Mouse (Mus musculus) layer of hippocampus, postnatal 10 days (tissue): ENCODE results near the gene Rerg. TPM values are rescaled to one million over a fixed set of nuclear protein-coding genes. Genes with fewer than 3 reads are reported as not detected.
"Not testable (repeated sequence)": the region's sequence is repeated elsewhere in the genome, so short reads cannot be mapped to it uniquely, and the experiment has no call there.

Experiments used
- DNase-seq, 2 experiments: peaks; one replicate each; pipeline ENCODE4 v3.0.0; 2021; ENCODE audit warnings: low spot score in 2 of 2
- total RNA-seq, 2 experiments: library from RNA; stranded (reverse); gene quantifications; 2 replicates each; pipeline ENCODE4 v1.2.3; 2021

Gene Rerg
- total RNA-seq, 2 experiments from 2014 or later = 40.5 to 43.0 TPM

DNA sequence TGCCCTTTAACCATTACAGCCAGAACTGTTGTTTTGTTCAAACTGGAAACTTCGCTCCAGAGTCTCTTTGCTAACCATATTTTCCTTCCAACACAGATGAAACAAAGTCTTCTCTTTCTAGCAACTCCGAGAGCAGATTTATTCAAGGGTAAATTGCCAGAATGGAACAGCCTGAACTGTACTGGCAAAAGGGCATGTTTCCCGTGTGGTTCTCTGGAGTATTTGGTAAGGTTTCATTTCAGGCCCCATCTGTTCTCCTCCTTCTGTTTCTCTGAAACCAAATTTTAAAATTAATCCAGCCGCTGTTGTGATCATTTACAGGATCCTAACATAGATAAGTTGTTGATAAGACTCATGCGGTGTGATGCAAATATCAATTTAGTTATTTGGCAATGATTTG lies 82.3 kb downstream of the Rerg start:
- peak in 1 of 2 experiments; percentile 6 for DNase-seq

DNA sequence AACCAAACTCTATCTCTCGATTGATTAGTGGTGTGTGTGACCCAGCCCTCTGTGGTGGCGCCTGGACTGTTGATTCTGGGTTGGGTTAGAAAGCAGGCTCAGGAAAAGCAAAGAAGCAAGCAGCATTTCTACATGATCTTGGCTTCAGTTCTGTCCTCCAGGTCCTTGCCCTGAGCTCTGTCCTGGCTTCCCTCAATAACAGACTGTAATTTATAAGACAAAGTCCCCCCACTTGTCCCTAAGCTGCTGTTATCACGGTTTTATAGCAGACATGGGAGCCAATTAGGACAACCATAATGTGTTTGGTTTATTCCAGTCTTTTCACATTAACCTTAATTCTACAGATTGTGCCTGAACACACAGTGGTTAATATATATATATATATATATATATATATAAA lies 82.8 kb downstream of the Rerg start:
- peak in 1 of 2 experiments; percentile 2 for DNase-seq

DNA sequence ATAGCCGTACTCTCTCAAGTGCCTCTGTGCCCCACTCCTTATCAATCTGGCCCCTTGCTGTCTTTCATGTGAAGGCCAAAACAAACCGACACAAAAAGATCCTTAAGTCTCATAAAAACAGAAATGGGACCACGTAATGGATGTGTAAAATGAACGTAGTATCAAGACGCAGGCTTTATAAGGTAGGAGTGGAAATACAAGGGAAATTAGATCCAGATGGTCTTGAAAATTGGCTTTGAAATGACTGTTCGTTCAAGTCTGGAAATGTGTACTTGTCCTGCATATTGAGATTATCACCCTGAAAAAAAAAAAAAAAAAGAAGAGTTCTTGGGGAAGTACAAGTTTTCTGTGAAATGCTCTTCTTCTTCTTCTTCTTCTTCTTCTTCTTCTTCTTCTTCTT lies 90.6 kb downstream of the Rerg start:
- DNase-seq = no peak

DNA sequence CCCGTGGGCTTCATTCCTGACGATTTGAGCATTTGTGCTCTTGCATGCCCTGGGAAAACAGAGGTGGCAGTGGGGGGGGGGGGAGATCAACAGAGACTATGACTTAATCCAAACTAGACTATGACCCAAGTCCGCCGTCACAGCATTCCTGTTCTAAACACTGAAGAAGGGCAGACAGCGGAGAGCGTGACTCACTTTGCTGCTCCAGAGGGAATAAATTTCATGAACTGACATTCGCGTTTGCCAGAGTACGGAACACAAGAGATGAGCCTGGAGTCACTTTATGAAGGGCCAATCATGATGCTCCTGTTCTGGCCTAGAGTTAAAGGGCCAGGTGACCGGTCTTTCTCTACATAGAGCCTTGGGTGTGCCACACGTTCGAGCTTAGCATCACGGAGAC lies 93.6 kb downstream of the Rerg start:
- DNase-seq = no peak

DNA sequence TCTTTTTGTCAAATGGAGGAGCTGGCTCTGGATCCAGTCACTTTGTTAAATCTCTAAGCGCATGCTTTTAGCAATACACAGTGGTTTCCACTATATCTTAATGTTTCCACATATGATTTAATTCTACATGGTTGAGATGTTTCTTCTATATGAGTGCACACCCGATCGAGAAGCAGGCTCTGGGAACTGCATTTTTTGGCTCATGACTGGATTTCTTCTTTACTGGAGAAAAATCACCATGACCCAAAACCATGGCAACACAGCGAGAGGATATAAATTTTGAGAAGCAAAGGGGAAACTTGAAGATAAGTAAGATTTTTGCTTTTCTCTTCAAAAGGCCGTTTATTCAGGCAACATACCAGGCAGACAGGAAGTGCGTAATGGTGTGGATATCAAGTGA lies 94.1 kb downstream of the Rerg start:
- no peak for DNase-seq

DNA sequence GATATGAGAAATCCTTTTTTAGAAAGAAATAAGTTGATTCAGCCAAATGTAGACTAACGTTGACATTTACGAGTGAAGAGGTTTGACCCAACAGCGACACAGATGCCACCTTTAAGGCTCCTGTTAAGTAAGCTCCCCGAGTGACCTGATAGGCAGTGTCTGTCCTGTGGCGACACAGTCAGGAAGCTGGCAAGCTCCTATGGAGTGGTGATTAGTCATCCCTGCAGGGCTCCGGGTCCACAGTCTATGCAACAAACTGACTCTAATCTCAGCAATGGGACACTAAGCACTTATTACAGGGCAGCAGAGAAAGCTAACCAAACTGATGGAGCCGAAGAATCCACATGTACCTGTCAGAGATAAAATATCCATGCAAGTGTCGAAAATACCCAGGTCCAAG lies 98.0 kb downstream of the Rerg start:
- DNase-seq = no peak

DNA sequence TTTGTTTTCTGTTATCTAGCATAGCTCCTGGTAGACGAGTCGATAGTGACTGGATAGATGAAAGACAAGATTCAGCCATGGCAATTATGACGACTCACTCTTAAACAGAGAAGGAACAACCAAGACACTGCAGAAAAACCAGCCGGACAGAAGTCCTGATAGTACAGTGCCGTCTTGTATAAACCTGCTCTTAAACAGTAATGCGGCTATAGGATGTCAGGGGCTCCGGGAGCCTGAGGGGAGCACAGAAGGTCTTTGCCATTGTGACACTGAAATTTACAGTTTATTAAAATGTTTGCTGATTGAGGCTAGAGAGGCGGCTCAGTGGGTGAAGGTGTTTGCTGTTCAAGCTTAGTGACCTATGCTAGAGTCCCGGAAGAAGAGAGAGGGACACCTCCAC lies 98.8 kb downstream of the Rerg start:
- no peak for DNase-seq

DNA sequence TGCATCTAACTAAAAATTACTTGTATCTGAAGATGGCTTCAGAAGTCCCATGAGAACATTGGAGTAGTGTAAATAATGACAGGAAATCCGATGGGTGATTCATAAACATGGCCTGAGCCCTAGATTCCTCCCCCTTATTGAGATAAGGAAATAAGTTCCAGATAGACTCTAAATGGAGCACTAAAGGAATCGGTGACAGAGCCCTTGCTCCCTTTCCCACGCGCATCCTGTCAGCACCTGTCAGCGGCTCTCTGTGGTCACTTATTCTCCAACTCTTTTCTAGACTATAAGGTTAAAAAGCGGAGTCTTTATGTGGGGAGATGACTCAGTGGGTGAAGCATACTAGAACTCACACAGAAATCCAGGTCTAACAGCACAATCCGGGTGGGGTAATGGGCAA lies 104.8 kb downstream of the Rerg start:
- DNase-seq = no peak

DNA sequence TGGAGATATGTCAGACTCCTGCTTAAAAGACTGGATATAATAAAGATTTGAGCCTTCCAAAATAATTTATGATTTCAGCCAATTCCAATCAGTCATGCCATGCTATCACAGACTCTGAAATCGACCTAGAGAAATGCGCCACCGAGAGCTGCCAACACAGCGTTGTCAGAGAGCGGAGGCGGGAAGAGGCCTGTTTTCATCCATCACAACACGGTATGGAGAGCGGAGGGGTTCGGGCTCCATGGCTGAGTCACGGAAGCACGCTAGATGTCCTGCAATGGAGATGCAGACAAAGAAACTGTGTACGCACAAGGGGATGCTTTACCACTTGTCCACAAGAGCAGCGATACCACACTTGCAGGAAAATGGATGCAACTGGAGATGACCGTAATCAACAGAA lies 105.5 kb downstream of the Rerg start:
- peak; percentile 42 to 60 for DNase-seq

DNA sequence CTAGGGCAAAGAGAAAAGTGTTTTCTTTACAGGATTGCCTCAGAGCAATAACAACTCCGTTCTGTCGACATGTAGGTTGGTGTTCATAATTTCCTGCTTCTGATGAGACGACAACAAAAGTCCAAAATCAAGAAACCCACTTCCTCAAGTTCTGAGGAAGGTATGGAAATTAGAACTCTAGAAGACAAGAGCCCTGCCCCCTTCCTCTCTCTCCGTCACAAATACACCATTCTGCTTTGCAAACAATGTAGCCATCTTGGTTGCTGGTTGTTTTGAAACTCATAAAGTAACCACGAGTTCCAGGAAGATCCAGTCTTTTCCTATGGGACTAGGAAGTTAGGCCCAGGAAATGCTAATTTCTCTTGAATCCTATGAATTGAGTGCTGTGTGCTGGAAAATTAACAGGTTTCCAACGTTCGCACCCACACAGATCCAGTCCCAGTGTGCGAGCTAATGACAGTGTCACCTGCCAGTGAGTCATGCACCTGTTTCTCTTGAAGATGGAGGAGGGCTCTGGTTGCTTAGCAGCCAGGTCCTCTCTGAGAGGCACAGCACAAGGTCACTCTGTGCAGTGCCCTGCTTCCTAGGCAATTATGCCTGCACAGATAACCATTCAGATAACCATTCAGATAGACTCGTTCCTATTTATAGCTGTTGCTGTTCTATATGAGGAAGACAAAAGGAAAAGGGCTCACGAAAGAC lies 106.9 kb downstream of the Rerg start:
- no peak for DNase-seq

DNA sequence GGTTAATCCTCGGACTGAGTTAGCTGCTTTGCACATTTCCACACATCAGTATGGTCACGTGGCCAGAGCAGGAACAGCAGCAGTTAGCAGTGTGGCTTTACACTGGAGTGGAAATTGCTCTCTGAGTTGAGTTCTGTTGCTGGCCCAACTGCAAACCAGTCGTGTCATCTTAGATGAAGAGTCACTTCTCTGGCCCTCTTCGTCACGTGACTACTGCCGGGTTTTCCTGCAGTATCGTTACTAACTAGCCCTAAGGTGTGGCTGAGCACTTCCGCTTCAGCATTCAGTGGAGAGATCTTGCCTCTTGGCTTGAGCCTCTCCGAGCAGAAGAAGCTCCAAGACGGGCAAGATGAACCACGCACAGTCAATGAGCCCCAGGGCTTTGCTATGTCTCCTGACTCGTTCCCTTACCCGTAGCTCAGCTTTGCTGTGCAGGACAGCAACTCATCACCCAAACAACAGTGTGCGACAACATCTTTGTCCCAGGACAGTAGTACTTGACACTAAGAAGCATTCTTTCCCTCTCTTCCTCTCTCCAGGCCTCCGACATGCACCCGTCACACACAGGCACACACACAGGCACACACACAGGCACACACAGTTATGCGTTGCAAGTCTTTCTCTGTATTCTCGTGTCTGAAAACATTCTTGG lies 108.3 kb downstream of the Rerg start:
- DNase-seq = no peak

DNA sequence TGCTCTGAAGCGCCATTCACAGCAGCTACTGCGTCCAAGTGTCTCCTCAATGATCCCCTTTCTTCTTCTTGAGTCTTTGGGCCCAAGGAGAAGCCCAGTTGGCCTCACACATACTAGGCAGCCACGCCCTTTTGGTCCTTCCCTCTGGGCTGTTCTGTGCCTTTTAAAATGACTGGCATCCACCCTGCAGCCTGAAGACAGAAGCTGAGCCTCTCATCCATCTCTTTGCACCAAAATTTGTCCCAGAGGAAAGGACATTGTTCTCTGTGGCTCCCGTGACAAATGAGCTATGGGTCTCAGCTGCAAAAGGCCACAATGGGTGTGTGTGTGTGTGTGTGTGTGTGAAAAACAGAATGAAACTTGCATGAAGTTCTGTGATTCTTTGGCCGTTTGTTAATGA lies 109.7 kb downstream of the Rerg start:
- no peak for DNase-seq

DNA sequence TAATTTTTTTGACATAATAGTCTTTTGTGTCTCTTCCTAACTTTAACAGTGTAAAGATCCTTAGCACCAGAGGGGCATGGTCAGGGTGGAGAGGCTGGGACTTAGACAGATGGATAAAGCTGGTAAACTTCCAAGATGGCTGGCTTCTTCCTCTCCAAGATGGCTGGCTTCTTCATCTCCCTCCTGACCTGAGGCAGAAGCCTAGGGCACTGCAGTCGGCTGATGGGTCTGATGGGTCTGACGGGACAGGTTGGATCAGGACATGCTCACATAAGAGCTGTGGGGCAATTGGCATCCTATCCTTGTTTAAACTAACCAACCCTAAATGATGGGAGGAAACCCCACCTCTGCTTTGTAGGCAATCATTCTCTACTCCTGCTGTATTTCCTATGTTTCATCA lies 112.0 kb downstream of the Rerg start:
- DNase-seq = no peak

DNA sequence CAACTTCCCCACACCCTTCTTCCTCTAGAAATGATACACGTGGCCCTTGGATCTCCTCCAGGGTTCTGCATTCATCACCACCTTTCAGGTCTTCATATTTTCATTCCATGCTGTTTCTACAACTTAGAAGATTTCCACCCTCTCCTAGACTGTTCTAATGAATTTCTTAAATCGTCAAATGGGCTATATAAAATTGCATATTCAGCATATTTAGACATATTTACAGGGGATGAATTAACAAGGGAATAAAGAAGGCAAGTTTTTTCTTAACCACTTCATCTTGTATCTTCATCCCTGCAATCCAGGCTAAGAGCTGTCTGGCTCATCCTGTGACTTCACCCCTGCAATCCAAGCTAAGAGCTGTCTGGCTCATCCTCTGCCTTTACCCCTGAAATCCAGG lies 116.2 kb downstream of the Rerg start:
- no peak for DNase-seq

DNA sequence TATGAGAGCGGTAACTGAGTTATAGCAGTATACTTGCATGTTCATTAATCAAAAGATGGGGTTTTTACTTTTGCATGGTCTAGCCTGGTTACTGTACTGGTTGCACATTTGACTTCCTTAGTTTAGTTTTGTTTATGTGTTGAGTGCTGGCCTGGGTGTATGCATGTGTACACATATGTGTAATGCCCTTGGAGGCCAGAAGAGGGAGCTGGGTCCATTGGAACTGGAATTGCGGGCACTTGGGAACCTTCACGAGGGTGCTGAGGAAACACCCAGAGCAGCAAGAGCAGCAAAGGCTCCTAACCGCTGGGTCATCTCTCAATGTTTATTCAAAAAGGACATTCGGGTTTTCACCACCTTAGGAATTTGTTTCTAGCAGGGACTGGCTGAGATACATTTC lies 116.8 kb downstream of the Rerg start:
- DNase-seq = peak; percentile 28 to 39

DNA sequence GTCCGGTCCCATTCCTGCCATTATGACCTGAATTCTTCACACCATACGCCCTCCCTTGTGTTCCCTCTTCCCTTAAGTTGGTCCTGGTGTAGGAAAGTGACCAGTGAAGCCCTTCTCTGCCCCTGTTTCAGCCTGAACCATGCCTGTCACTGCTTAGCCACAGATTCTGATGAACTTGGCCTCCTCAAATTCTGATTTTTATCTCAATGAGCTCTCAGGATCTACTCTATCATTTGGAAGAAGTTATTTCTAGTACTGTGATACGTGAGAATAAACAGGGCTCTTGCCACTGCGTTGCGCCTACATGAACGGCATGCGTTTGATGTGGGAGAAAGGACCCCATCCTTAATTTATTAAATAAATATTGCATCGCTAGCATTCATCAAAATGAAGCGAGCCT lies 117.3 kb downstream of the Rerg start:
- DNase-seq = no peak

DNA sequence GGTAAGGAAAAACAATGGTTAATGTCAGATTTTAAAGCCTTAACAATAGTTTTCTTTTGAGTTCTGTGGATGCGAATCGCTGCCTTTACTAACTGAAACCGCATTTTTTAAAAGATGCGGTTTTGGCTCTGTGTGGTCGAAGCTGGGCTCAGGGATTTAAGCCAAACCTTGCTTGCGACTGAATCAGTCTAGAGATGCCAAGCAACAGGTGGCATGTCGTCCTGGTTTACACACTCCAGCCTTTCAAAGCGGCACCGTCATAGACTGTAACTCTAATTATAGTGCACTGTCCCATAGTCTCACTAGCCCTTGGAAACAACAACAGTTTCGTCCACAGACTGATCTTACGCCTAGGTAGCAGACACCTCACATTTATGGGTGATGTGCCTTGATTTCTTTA lies 123.3 kb downstream of the Rerg start:
- DNase-seq = no peak

DNA sequence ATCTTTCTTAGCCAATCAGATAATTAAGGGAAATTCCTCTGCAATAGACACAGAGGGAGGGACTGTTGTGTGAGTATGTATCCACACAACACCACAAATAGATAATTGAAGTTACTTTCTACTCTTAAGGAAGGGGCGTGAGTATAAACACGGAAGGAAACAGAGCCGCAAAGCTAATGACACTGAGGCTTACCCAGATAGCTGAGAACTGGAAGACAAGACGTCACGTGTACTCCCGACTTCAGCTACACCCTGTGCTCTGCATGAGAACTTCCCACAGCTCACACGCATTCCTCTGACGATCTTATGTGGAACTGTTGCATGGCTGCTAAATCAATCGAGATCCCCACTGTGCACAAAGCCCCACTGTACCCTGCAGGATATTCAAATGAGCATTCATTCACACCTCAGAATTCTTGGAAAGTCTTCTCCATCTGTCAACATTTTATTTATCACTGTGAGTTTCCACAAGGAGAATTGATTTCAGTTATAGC lies 125.2 kb downstream of the Rerg start:
- DNase-seq = no peak

DNA sequence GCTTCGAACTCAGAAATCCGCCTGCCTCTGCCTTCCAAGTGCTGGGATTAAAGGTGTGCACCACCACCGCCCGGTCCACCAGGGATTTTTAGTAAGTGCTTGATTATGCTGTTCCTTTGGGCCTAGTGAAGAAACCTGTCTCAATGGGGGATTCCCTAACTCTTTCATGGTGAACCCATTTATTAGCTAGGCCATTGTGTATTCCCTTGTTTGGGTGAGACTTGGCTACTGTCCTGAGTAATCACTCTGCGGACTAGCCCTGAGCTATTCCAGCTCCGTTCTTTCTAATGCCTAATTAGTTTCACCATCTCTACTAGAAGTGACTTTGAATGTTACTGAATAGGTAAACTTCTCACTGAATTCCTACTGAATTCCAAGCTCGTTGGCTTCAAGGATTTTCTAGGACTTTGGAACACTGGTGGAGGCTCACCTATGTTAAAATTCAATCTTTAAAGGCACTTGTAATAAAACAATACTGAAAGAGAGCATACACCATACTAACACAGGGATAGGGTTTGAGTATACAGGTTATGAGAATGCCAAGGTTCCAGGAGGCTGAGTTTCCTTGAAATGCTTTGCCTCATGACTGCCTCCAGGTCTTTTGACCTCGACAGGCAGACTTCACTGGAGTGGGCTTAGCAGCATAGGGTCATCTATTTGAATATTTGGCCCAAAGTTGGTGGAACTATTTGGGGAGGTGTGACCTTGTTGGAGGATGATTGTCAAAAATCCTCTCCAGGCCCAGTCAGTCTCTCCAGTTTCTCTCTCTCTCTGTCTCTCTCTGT lies 134.5 kb downstream of the Rerg start:
- DNase-seq = not testable (repeated sequence)

DNA sequence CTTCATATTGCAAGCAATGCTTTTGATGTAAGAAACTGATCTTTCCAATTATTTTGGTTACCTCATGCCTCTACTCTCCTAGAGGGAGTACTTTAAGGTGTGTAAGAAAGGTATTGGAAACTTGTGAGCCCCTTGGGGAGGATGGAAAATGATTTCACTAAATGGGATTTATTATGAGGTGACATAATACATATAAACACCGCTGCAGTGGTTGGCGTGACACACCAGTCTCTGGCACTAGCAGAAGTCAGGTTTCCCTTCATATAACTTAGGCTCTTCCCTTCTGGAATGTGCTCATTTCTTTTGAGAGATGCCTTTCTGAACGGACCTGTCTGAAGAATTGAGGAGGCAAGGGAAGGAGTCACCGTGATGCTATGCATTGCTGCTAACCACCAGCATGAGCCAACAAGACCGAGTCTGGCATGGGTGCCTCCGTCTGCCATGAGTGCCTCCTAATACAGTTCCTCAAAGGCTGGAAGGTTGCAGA lies 139.6 kb downstream of the Rerg start:
- no peak for DNase-seq

DNA sequence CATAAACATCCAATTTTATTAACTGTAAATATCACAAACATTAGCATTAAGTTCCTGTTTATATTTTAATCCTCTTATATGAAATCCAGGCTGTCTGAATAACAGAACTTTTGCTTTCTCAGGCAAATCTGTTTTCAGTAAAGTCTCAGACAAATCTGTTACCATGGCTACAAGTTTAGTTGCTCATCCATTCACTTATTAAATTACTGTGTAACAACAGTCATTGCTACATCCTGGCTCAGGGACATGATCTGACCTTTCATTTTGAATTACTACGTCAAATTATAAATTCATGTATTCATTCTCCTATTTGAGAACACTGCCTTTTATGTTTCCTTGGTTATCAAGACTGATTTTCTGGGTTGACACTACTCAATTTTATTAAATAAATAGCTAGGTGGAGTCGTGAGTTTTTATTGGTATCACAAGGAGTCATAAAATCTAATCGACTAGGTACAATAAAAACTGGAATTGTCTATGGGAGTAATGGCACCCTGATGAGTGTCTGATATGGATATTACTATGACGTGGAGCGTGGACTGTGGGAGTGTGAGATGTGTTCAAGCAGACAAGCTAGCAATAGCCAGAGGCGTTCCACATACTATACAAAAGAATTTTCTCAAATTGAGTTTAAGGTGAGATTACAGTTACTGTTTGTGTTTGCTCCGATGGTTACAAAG lies 140.2 kb downstream of the Rerg start:
- DNase-seq = no peak

DNA sequence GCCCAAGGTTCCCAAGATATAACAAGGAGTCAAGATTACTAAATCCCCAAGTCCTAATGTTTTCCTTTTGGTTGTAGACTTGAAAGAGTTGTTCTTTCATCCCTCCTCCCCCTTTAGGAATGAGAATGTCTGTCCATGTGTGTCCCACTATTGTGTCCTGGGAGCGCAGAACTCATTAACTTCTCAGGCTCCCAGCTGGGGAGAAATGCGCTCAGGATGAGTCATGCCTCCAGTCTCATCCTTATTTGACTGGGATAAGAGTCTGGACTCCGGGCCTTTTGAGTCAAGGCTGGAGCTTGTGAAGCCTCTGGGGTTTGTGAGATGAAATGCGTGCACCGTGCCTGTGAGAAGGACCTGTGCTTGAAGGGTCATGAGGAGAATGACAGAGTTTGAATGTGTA lies 144.8 kb downstream of the Rerg start:
- DNase-seq = no peak
